ENCODE assay signal across 7 mouse cellular contexts in genomic region chr8:123789970-123790369, GRCm38 (mm10). TPM values are rescaled to one million over a fixed set of nuclear protein-coding genes. Genes with fewer than 3 reads are reported as not detected.
DNase-seq lines count a peak whose midpoint lies in the region; ATAC-seq and TF ChIP-seq lines count a peak whose summit lies in the region.

No protein-coding gene starts in this region.

- peaks cover 23% of the 10 kb centered on the region for H3K4me1 ChIP-seq in hindbrain, embryonic 10.5 days (replicated peaks)
- H3K4me1 ChIP-seq in small intestine, adult 2 months (ENCODE audit: control insufficient read depth, insufficient read depth, insufficient read length, low read length) = peaks cover 9% of the 10 kb centered on the region

- no peaks in the 10 kb centered on the region for H3K9me3 ChIP-seq in hindbrain, embryonic 10.5 days

- no peak for TF ChIP-seq POLR2A in brain, embryonic 14.5 days (IDR thresholded peaks at IDR 0.05; ENCODE audit: borderline replicate concordance, extremely low read depth, insufficient read depth, insufficient read length, poor library complexity, severe bottlenecking)
- no peak for TF ChIP-seq POLR2A in small intestine, adult 2 months (IDR thresholded peaks at IDR 0.05; ENCODE audit: low read depth, low read length)

- peak overlapping the region; percentile 89 for H3K27ac ChIP-seq in hindbrain, embryonic 10.5 days
- no peak overlapping the region for H3K27ac ChIP-seq in small intestine, adult 2 months (ENCODE audit: insufficient read depth, low read depth, low read length)

- peak; percentile 96 for TF ChIP-seq CTCF in brain, embryonic 14.5 days (IDR thresholded peaks at IDR 0.05; ENCODE audit: borderline replicate concordance, extremely low read depth, insufficient read depth, insufficient read length)
- peak; percentile 95 for TF ChIP-seq CTCF in small intestine, adult 2 months (IDR thresholded peaks at IDR 0.05; ENCODE audit: extremely low read depth, insufficient read length, insufficient replicate concordance, low read depth, low read length)

- peak; percentile 69 for ATAC-seq in megakaryocyte-erythroid progenitor cell, adult 5-6 weeks (replicated peaks; ENCODE audit: low FRiP score, low TSS enrichment, poor library complexity, severe bottlenecking)

- H3K4me3 ChIP-seq in hindbrain, embryonic 10.5 days = no peak overlapping the region
- H3K4me3 ChIP-seq in small intestine, adult 2 months (ENCODE audit: low read depth, low read length) = no peak overlapping the region

- H3K27me3 ChIP-seq in hindbrain, embryonic 10.5 days (ENCODE audit: insufficient read depth, poor library complexity, severe bottlenecking) = peaks cover 7% of the 10 kb centered on the region; the same call in 1 of the 2 replicates
- no peaks in the 10 kb centered on the region for H3K27me3 ChIP-seq in small intestine, adult 2 months (ENCODE audit: control insufficient read depth, insufficient read depth, low read length)

- WGBS in hindbrain, embryonic 10.5 days = 2% methylated on average over 4 of the region's 4 CpGs
- WGBS in small intestine, adult 2 months = 0% methylated on average over 4 of the region's 4 CpGs

- H3K36me3 ChIP-seq in hindbrain, embryonic 10.5 days = no peaks in the 10 kb centered on the region
- H3K36me3 ChIP-seq in small intestine, adult 2 months (ENCODE audit: control insufficient read depth, insufficient read depth, low read length) = no peaks in the 10 kb centered on the region

- DNase-seq in MN1 (ENCODE audit: low spot score) = peak; percentile 92
- peak; percentile 90 for DNase-seq in brain, embryonic 14.5 days (ENCODE audit: low read depth)
- peak; percentile 40 for DNase-seq in fibroblast of lung, adult 2 months (ENCODE audit: low read depth)
- DNase-seq in hindbrain, embryonic 10.5 days (ENCODE audit: low spot score) = peak; percentile 93
- DNase-seq in layer of hippocampus, postnatal 25 days (ENCODE audit: extremely low spot score in 1 of 2, low spot score in 1 of 2) = peak; percentile 88 to 99

RNA-seq across cellular contexts. Expression of gene Rab4a, which starts 15.8 kb away (rescaled TPM):
- polyA plus RNA-seq in brain, embryonic 14.5 days (2012; rRNA removed) = 48.0 and 49.1 TPM in 2 replicates
- polyA plus RNA-seq in hindbrain, embryonic 10.5 days (2016; fragmentation: Nextera tagmentation; extraction: Ambion mirVana) = 66.4 and 76.6 TPM in 2 replicates
- total RNA-seq in layer of hippocampus, postnatal 25 days (2021) = 10 to 100 TPM; 42.9 to 44.9 TPM
- total RNA-seq in megakaryocyte-erythroid progenitor cell, adult 5-6 weeks (2014; fragmentation: Nextera tagmentation) = 77.5 and 84.1 TPM in 2 replicates
- 23.6 and 42.7 TPM in 2 replicates for total RNA-seq in megakaryocyte-erythroid progenitor cell, adult 5-6 weeks (2017)
- 23.0 and 59.8 TPM in 2 replicates for polyA plus RNA-seq in small intestine, adult 2 months (2012; rRNA removed)

Comparison
In these comparisons a context has a peak if more than half of its experiments do, and no peak if none do; other contexts are left out.
1. DNase-seq: peak in every context shown above with its lines; median percentile 94 in layer of hippocampus, postnatal 25 days; 93 in hindbrain, embryonic 10.5 days; 92 in MN1; 90 in brain, embryonic 14.5 days; 40 in fibroblast of lung, adult 2 months.